Mouse (Mus musculus): ENCODE data around the gene Hoxa3. TPM values are rescaled to one million over a fixed set of nuclear protein-coding genes. Genes with fewer than 3 reads are reported as not detected.

The Hoxa3 gene
- polyA plus RNA-seq, 1 experiment, result 3.5 TPM

- H3K27me3 ChIP-seq (ENCODE audit: control insufficient read depth, insufficient read depth, low read length), result peaks cover 4% of the 10 kb centered on the region; the same call in 1 of the 2 replicates
- TF ChIP-seq CTCF (IDR thresholded peaks at IDR 0.05; ENCODE audit: borderline replicate concordance, control insufficient read depth, extremely low read depth, insufficient read depth, low read length, poor library complexity) (no peak), POLR2A (IDR thresholded peaks at IDR 0.05; ENCODE audit: control insufficient read depth, extremely low read depth, insufficient read depth, low read length, poor library complexity) (no peak)
- H3K27ac ChIP-seq (ENCODE audit: control insufficient read depth, insufficient read depth, low read length), result no peak overlapping the region
- DNase-seq, result no peak
- H3K4me1 ChIP-seq (replicated peaks; ENCODE audit: control insufficient read depth, insufficient read depth, low read length), result peaks cover 3% of the 10 kb centered on the region
- no peak overlapping the region for H3K4me3 ChIP-seq (ENCODE audit: control insufficient read depth, insufficient read depth, low read length)
- no peaks in the 10 kb centered on the region for H3K36me3 ChIP-seq (ENCODE audit: control insufficient read depth, insufficient read depth, low read length)
- WGBS, result 94% methylated on average over 55 of the region's 55 CpGs
Observed at GRCm38 (mm10) chr6:52205638-52206621, 7.2 kb downstream of the Hoxa3 start.

- TF ChIP-seq POLR2A (IDR thresholded peaks at IDR 0.05; ENCODE audit: control insufficient read depth, extremely low read depth, insufficient read depth, low read length, poor library complexity) (no peak), CTCF (IDR thresholded peaks at IDR 0.05; ENCODE audit: borderline replicate concordance, control insufficient read depth, extremely low read depth, insufficient read depth, low read length, poor library complexity) (no peak)
- no peak for DNase-seq
- peaks cover 4% of the 10 kb centered on the region; the same call in 1 of the 2 replicates for H3K27me3 ChIP-seq (ENCODE audit: control insufficient read depth, insufficient read depth, low read length)
- H3K27ac ChIP-seq (ENCODE audit: control insufficient read depth, insufficient read depth, low read length), result no peak overlapping the region
- H3K36me3 ChIP-seq (ENCODE audit: control insufficient read depth, insufficient read depth, low read length), result no peaks in the 10 kb centered on the region
- H3K4me3 ChIP-seq (ENCODE audit: control insufficient read depth, insufficient read depth, low read length), result no peak overlapping the region
- H3K4me1 ChIP-seq (replicated peaks; ENCODE audit: control insufficient read depth, insufficient read depth, low read length), result peaks cover 3% of the 10 kb centered on the region
- 95% methylated on average over 14 of the region's 14 CpGs for WGBS
Observed at GRCm38 (mm10) chr6:52205221-52205620, 7.9 kb downstream of the Hoxa3 start.

GRCm38 (mm10) chr6:52204050-52204752 is 8.9 kb downstream of the Hoxa3 start, which contains the start of gene Hoxa5:
Gene Hoxa5, minus strand, starts transcription at chr6:52204587.
- Histone ChIP-seq H3K4me3 (ENCODE audit: control insufficient read depth, insufficient read depth, low read length) (no peak within 1 kb of the TSS), H3K4me1 (replicated peaks; ENCODE audit: control insufficient read depth, insufficient read depth, low read length) (peaks cover 3% of the 10 kb centered on the region), H3K27me3 (ENCODE audit: control insufficient read depth, insufficient read depth, low read length) (peaks cover 3% of the 10 kb centered on the region; the same call in 1 of the 2 replicates), H3K27ac (ENCODE audit: control insufficient read depth, insufficient read depth, low read length) (no peak within 1 kb of the TSS), H3K36me3 (ENCODE audit: control insufficient read depth, insufficient read depth, low read length) (no peaks in the 10 kb centered on the region)
- no peak for TF ChIP-seq POLR2A (IDR thresholded peaks at IDR 0.05; ENCODE audit: control insufficient read depth, extremely low read depth, insufficient read depth, low read length, poor library complexity)
- TF ChIP-seq CTCF (IDR thresholded peaks at IDR 0.05; ENCODE audit: borderline replicate concordance, control insufficient read depth, extremely low read depth, insufficient read depth, low read length, poor library complexity), result no peak
- DNase-seq, result no peak
- 87% methylated on average over 65 of the region's 65 CpGs for WGBS

- 89% methylated on average over 46 of the region's 46 CpGs for WGBS
- Histone ChIP-seq H3K4me1 (replicated peaks; ENCODE audit: control insufficient read depth, insufficient read depth, low read length) (no peaks in the 10 kb centered on the region), H3K36me3 (ENCODE audit: control insufficient read depth, insufficient read depth, low read length) (no peaks in the 10 kb centered on the region), H3K27me3 (ENCODE audit: control insufficient read depth, insufficient read depth, low read length) (no peaks in the 10 kb centered on the region; the same call in 1 of the 2 replicates), H3K27ac (ENCODE audit: control insufficient read depth, insufficient read depth, low read length) (no peak overlapping the region), H3K4me3 (ENCODE audit: control insufficient read depth, insufficient read depth, low read length) (no peak overlapping the region)
- DNase-seq, result no peak
- TF ChIP-seq CTCF (IDR thresholded peaks at IDR 0.05; ENCODE audit: borderline replicate concordance, control insufficient read depth, extremely low read depth, insufficient read depth, low read length, poor library complexity) (no peak), POLR2A (IDR thresholded peaks at IDR 0.05; ENCODE audit: control insufficient read depth, extremely low read depth, insufficient read depth, low read length, poor library complexity) (no peak)
Observed at GRCm38 (mm10) chr6:52203371-52204049, 9.6 kb downstream of the Hoxa3 start.

GRCm38 (mm10) chr6:52203121-52203370 is 10.1 kb downstream of the Hoxa3 start:
- H3K27ac ChIP-seq (ENCODE audit: control insufficient read depth, insufficient read depth, low read length), result no peak overlapping the region
- H3K36me3 ChIP-seq (ENCODE audit: control insufficient read depth, insufficient read depth, low read length), result no peaks in the 10 kb centered on the region
- H3K4me1 ChIP-seq (replicated peaks; ENCODE audit: control insufficient read depth, insufficient read depth, low read length), result no peaks in the 10 kb centered on the region
- no peaks in the 10 kb centered on the region; the same call in 1 of the 2 replicates for H3K27me3 ChIP-seq (ENCODE audit: control insufficient read depth, insufficient read depth, low read length)
- TF ChIP-seq CTCF (IDR thresholded peaks at IDR 0.05; ENCODE audit: borderline replicate concordance, control insufficient read depth, extremely low read depth, insufficient read depth, low read length, poor library complexity) (no peak), POLR2A (IDR thresholded peaks at IDR 0.05; ENCODE audit: control insufficient read depth, extremely low read depth, insufficient read depth, low read length, poor library complexity) (no peak)
- WGBS, result 93% methylated on average over 10 of the region's 10 CpGs
- no peak overlapping the region for H3K4me3 ChIP-seq (ENCODE audit: control insufficient read depth, insufficient read depth, low read length)
- no peak for DNase-seq
